Mouse (Mus musculus) liver, postnatal 0 days (tissue): Measurements from ENCODE around the gene Nme4. TPM values are rescaled to one million over a fixed set of nuclear protein-coding genes. Genes with fewer than 3 reads are reported as not detected.

ENCODE experiments used
- ATAC-seq: fragments of 200-750 bp; cut with Nextera tagmentation; 2 replicates; pipeline ENCODE4 v1.8.0; 2017; ENCODE audit warnings: mild to moderate bottlenecking, moderate library complexity
- DNase-seq: peaks from one replicate; pipeline ENCODE4 v3.0.0-alpha.2; 2016
- H3K27ac ChIP-seq: fragments of 300-500 bp; sonication (generic); 2 replicates; pipeline ENCODE4 v1.5.1; 2014; ENCODE audit warnings: antibody characterized with exemption, moderate library complexity, mild to moderate bottlenecking, low read depth
- H3K27me3 ChIP-seq: fragments of 300-500 bp; sonication (generic); 2 replicates; pipeline ENCODE4 v1.6.1; 2014; ENCODE audit warnings: low read length, control low read depth, mixed read lengths; ENCODE audit not compliant: insufficient read depth
- H3K36me3 ChIP-seq: fragments of 300-500 bp; sonication (generic); replicated peaks from 2 replicates; pipeline ENCODE4 v1.6.1; 2014; ENCODE audit warnings: mild to moderate bottlenecking, control low read depth, low read length, moderate library complexity, mixed read lengths; ENCODE audit not compliant: insufficient read depth
- H3K4me1 ChIP-seq: fragments of 300-500 bp; sonication (generic); 2 replicates; pipeline ENCODE4 v1.6.1; 2014; ENCODE audit warnings: antibody characterized with exemption, mild to moderate bottlenecking, control low read depth; ENCODE audit not compliant: insufficient read depth
- H3K4me2 ChIP-seq: fragments of 300-500 bp; sonication (generic); 2 replicates; pipeline ENCODE4 v1.6.1; 2014; ENCODE audit warnings: low read depth, mild to moderate bottlenecking, low read length, moderate library complexity, mixed read lengths
- H3K4me3 ChIP-seq: fragments of 300-500 bp; sonication (generic); 2 replicates; pipeline ENCODE4 v1.5.1; 2014; ENCODE audit warnings: low read depth, low read length
- H3K9ac ChIP-seq: fragments of 300-500 bp; sonication (generic); replicated peaks from 2 replicates; pipeline ENCODE4 v1.6.1; 2014; ENCODE audit warnings: mild to moderate bottlenecking, moderate library complexity
- H3K9me3 ChIP-seq: fragments of 300-500 bp; sonication (generic); 2 replicates; pipeline ENCODE4 v1.6.1; 2016; ENCODE audit warnings: mild to moderate bottlenecking, control low read depth, low read length, mixed read lengths
- CTCF ChIP-seq: sonication (generic); IDR thresholded peaks from 2 replicates; pipeline ENCODE4 v1.5.1; 2016; ENCODE audit warnings: antibody characterized with exemption, low read depth
- EP300 ChIP-seq: IDR thresholded peaks from 2 replicates; pipeline ENCODE4 v1.6.1; 2016; ENCODE audit warnings: antibody characterized with exemption, low read depth, mild to moderate bottlenecking
- WGBS: fragments of 180-500 bp; shearing (Covaris S2); extraction: QIAGEN DNeasy Blood & Tissue Kit; methylation state at CpG from one replicate; pipeline ENCODE4 v1.1.7; 2014; ENCODE audit not compliant: insufficient replicate concordance; 5-methylcytosine and 5-hydroxymethylcytosine counted together
- polyA plus RNA-seq: library from polyadenylated mRNA; unstranded; fragments of >200 nt; fragmentation: Nextera tagmentation; extraction: Ambion mirVana; gene quantifications from 2 replicates; pipeline ENCODE4 v1.2.1, GENCODE M21; 2015

The Nme4 gene
- polyA plus RNA-seq, 1 experiment from 2014 or later = 17.7 TPM

GRCm38 (mm10) chr17:26114061-26114460 is 18.7 kb upstream of the Nme4 start:
- H3K4me2 ChIP-seq = peak overlapping the region; percentile 92
- WGBS = 11% methylated on average over 8 of the region's 8 CpGs
- H3K4me1 ChIP-seq = peaks cover 22% of the 10 kb centered on the region
- no peak for DNase-seq
- peaks cover 44% of the 10 kb centered on the region for H3K27me3 ChIP-seq
- peak overlapping the region; percentile 75 for H3K4me3 ChIP-seq
- H3K9ac ChIP-seq = no peak overlapping the region; the same call in 1 of the 2 replicates
- ATAC-seq = no peak
- H3K9me3 ChIP-seq = no peaks in the 10 kb centered on the region
- TF ChIP-seq EP300 (no peak), CTCF (no peak)
- H3K36me3 ChIP-seq = no peaks in the 10 kb centered on the region
- no peak overlapping the region for H3K27ac ChIP-seq

DNA sequence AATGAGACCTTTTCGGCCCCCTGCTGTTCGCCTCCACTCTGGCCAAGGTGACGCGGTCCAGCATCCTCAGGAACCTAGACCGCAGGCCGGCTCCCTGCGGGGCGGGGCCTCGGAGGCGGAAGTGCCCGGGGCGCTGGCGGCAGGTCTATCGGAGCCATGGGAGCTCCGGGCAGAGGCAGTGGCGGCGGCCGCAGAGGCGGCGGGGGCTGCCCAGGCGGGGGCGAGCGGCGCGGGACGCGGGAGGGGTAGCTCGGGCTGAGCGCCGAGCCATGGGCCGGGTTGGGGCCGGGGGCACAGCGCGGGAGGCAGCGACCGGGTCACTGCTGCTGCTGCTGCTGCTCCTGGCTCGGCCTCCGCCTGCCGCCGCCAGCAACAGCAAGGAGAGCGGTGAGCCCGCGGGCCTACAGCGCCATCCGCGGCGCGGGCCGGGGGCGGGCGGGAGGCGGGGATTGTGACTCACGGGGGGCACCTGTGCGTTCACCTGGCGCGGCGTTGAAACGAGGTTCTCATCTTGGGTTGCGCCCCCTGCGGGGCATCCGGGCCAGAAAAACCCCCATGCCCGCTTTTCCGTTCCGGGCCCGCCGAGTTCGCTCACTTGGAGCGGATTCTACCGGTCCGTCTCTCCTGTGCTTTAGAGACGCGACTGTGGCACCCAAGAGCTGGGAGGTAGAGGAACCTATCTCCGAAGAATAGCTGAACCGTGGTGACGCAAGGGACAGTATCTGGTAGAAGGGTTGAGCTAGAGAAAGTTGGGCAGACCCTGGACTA is 18.0 kb upstream of the Nme4 start, which contains the start of gene Tmem8:
Gene Tmem8, plus strand, starts transcription at position 119 of the 768 bp plus-strand sequence.
- H3K27me3 ChIP-seq = peaks cover 44% of the 10 kb centered on the region
- peak within 1 kb of the TSS; percentile 82 for H3K9ac ChIP-seq
- ATAC-seq (peak; percentile 81), DNase-seq (peak; percentile 85)
- no peaks in the 10 kb centered on the region for H3K9me3 ChIP-seq
- peak within 1 kb of the TSS; percentile 92 for H3K4me2 ChIP-seq
- no peak for TF ChIP-seq EP300
- peak; percentile 45 for TF ChIP-seq CTCF
- peak within 1 kb of the TSS; percentile 62 for H3K27ac ChIP-seq
- WGBS = 0% methylated on average over 43 of the region's 75 CpGs
- H3K36me3 ChIP-seq = no peaks in the 10 kb centered on the region
- peaks cover 22% of the 10 kb centered on the region for H3K4me1 ChIP-seq
- peak within 1 kb of the TSS; percentile 75 for H3K4me3 ChIP-seq

GRCm38 (mm10) chr17:26112751-26113150 is 17.3 kb upstream of the Nme4 start:
- no peak for DNase-seq
- TF ChIP-seq EP300 (no peak), CTCF (no peak)
- peak overlapping the region; percentile 62; the same call in 1 of the 2 replicates for H3K27ac ChIP-seq
- no peak for ATAC-seq
- WGBS = 15% methylated on average over 14 of the region's 14 CpGs
- H3K9ac ChIP-seq = peak overlapping the region; percentile 82
- H3K4me1 ChIP-seq = peaks cover 22% of the 10 kb centered on the region
- no peaks in the 10 kb centered on the region for H3K9me3 ChIP-seq
- H3K36me3 ChIP-seq = no peaks in the 10 kb centered on the region
- H3K4me2 ChIP-seq = peak overlapping the region; percentile 92
- H3K27me3 ChIP-seq = peaks cover 44% of the 10 kb centered on the region
- peak overlapping the region; percentile 75 for H3K4me3 ChIP-seq

DNA sequence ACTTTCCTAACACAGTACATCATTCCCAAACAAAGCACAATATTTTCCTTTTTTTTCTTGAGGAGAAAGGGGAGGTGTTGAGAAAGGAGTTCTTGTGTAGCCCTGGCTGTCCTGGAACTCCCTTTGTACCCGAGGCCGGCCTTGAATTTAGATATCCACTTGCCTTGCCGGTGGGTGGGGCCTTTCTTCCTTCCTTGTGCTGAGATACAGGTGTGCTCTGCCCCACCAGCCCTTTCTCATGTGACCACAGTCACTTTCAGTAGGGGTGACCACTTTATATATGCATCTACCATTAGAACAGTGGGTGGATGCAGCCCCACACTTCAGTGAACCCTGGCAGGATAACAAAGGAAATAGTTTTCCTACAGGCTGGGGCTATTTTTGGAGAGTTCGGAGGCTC is 16.3 kb upstream of the Nme4 start:
- no peak for TF ChIP-seq EP300
- Histone ChIP-seq H3K27ac (no peak overlapping the region), H3K4me2 (no peak overlapping the region), H3K27me3 (peaks cover 44% of the 10 kb centered on the region), H3K4me1 (peaks cover 22% of the 10 kb centered on the region), H3K4me3 (no peak overlapping the region), H3K9ac (no peak overlapping the region), H3K9me3 (no peaks in the 10 kb centered on the region), H3K36me3 (no peaks in the 10 kb centered on the region)
- 48% methylated on average over 4 of the region's 4 CpGs for WGBS
- ATAC-seq = no peak
- no peak for DNase-seq

- peaks cover 22% of the 10 kb centered on the region for H3K4me1 ChIP-seq
- no peak for ATAC-seq
- no peaks in the 10 kb centered on the region for H3K36me3 ChIP-seq
- WGBS = 35% methylated on average over 4 of the region's 4 CpGs
- DNase-seq = no peak
- H3K9me3 ChIP-seq = no peaks in the 10 kb centered on the region
- TF ChIP-seq CTCF = no peak
- TF ChIP-seq EP300 = no peak
- H3K4me2 ChIP-seq = no peak overlapping the region
- H3K27me3 ChIP-seq = peaks cover 44% of the 10 kb centered on the region
- H3K27ac ChIP-seq = no peak overlapping the region
- no peak overlapping the region for H3K9ac ChIP-seq
- H3K4me3 ChIP-seq = no peak overlapping the region
Observed at GRCm38 (mm10) chr17:26111024-26111423, 15.6 kb upstream of the Nme4 start.

DNA sequence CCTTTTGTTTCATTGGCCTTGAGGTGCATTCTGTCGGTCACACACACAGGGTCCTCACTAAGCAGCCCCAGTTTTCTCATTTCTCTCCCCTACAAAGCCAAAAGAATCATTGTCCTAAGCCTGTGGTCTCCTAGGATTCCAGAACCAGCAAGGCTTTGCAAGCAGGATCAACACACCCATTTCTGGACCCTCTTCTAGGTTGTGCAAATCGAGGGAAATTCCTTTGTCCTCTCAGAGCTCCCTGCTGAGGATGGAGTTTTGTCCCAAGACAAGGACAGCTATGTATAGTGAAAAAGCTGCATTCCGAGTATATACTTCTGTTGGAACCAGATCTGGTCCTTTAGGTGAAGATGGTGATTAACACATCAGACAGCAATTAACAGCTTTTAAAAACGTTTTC is 14.8 kb upstream of the Nme4 start:
- 37% methylated on average over 4 of the region's 4 CpGs for WGBS
- TF ChIP-seq EP300 = no peak
- TF ChIP-seq CTCF = no peak
- Histone ChIP-seq H3K27me3 (peaks cover 42% of the 10 kb centered on the region), H3K4me1 (peaks cover 13% of the 10 kb centered on the region; the same call in 1 of the 2 replicates), H3K27ac (no peak overlapping the region), H3K4me2 (no peak overlapping the region), H3K4me3 (no peak overlapping the region), H3K9me3 (no peaks in the 10 kb centered on the region), H3K36me3 (no peaks in the 10 kb centered on the region), H3K9ac (no peak overlapping the region)
- ATAC-seq = no peak
- DNase-seq = no peak
